Mouse (Mus musculus): ENCODE results near the gene Fam206a. TPM values are rescaled to one million over a fixed set of nuclear protein-coding genes. Genes with fewer than 3 reads are reported as not detected.

The Fam206a gene
- polyA plus RNA-seq (2014; fragmentation: Illumina TruSeq; extraction: RNeasy Lipid Tissue Mini Kit (QIAGEN cat#74804); ENCODE audit: insufficient read depth, low read depth, low replicate concordance), result 2.8 TPM

GRCm38 (mm10) chr4:56801907-56802668, at the start of gene Fam206a, which contains the start of gene Elp1:
Fam206a (plus strand) TSS chr4:56802345.
Elp1 (minus strand) TSS chr4:56802331.

Other genes starting within 250 kb of the Fam206a start
- not detected for gene Gm26657, start 62.3 kb upstream of the Fam206a start, polyA plus RNA-seq (2014; fragmentation: Illumina TruSeq; extraction: RNeasy Lipid Tissue Mini Kit (QIAGEN cat#74804); ENCODE audit: insufficient read depth, low read depth, low replicate concordance)
- gene Actl7b, start 60.9 kb upstream of the Fam206a start, polyA plus RNA-seq (2014; fragmentation: Illumina TruSeq; extraction: RNeasy Lipid Tissue Mini Kit (QIAGEN cat#74804); ENCODE audit: insufficient read depth, low read depth, low replicate concordance), result not detected
- not detected for gene Actl7a, start 58.9 kb upstream of the Fam206a start, polyA plus RNA-seq (2014; fragmentation: Illumina TruSeq; extraction: RNeasy Lipid Tissue Mini Kit (QIAGEN cat#74804); ENCODE audit: insufficient read depth, low read depth, low replicate concordance)
- gene Elp1, start within 50 bp of the Fam206a start, polyA plus RNA-seq (2014; fragmentation: Illumina TruSeq; extraction: RNeasy Lipid Tissue Mini Kit (QIAGEN cat#74804); ENCODE audit: insufficient read depth, low read depth, low replicate concordance), result 14.8 TPM
- 7.1 TPM for gene Ctnnal1, start 62.8 kb downstream of the Fam206a start, polyA plus RNA-seq (2014; fragmentation: Illumina TruSeq; extraction: RNeasy Lipid Tissue Mini Kit (QIAGEN cat#74804); ENCODE audit: insufficient read depth, low read depth, low replicate concordance)
- gene Tmem245, start 145.1 kb downstream of the Fam206a start, polyA plus RNA-seq (2014; fragmentation: Illumina TruSeq; extraction: RNeasy Lipid Tissue Mini Kit (QIAGEN cat#74804); ENCODE audit: insufficient read depth, low read depth, low replicate concordance), result 5.2 TPM
- not detected for gene Frrs1l, start 188.0 kb downstream of the Fam206a start, polyA plus RNA-seq (2014; fragmentation: Illumina TruSeq; extraction: RNeasy Lipid Tissue Mini Kit (QIAGEN cat#74804); ENCODE audit: insufficient read depth, low read depth, low replicate concordance)

Measured in lung, adult 10 weeks (tissue).